Mouse (Mus musculus) lung, postnatal 0 days (tissue): ENCODE results near the gene Ust. TPM values are rescaled to one million over a fixed set of nuclear protein-coding genes. Genes with fewer than 3 reads are reported as not detected.

Experiments
- ATAC-seq: fragments of 200-750 bp; cut with Nextera tagmentation; 2 replicates; pipeline ENCODE4 v1.8.0; 2017; ENCODE audit warnings: moderate library complexity
- DNase-seq: peaks from one replicate; pipeline ENCODE4 v3.0.0-alpha.2; 2016; ENCODE audit warnings: low spot score
- H3K27ac ChIP-seq: fragments of 300-500 bp; sonication (generic); 2 replicates; pipeline ENCODE4 v1.5.1; 2014; ENCODE audit warnings: antibody characterized with exemption, mild to moderate bottlenecking, low read length, mixed read lengths
- H3K27me3 ChIP-seq: fragments of 300-500 bp; sonication (generic); replicated peaks from 2 replicates; pipeline ENCODE4 v1.6.1; 2014; ENCODE audit warnings: low read length, mixed read lengths; ENCODE audit not compliant: insufficient read depth
- H3K36me3 ChIP-seq: fragments of 300-500 bp; sonication (generic); 2 replicates; pipeline ENCODE4 v1.6.1; 2014; ENCODE audit warnings: low read length, mixed read lengths; ENCODE audit not compliant: insufficient read depth
- H3K4me1 ChIP-seq: fragments of 300-500 bp; sonication (generic); 2 replicates; pipeline ENCODE4 v1.6.1; 2014; ENCODE audit warnings: antibody characterized with exemption, low read depth, low read length, mixed read lengths; ENCODE audit not compliant: insufficient read depth
- H3K4me2 ChIP-seq: fragments of 300-500 bp; sonication (generic); replicated peaks from 2 replicates; pipeline ENCODE4 v1.6.1; 2014; ENCODE audit warnings: low read depth, mild to moderate bottlenecking, low read length, moderate library complexity, mixed read lengths
- H3K4me3 ChIP-seq: fragments of 300-500 bp; sonication (generic); 2 replicates; pipeline ENCODE4 v1.5.1; 2014; ENCODE audit warnings: low read depth, low read length
- H3K9ac ChIP-seq: fragments of 300-500 bp; sonication (generic); replicated peaks from 2 replicates; pipeline ENCODE4 v1.6.1; 2014; ENCODE audit warnings: low read depth, mild to moderate bottlenecking
- H3K9me3 ChIP-seq: fragments of 300-500 bp; sonication (generic); 2 replicates; pipeline ENCODE4 v1.6.1; 2016; ENCODE audit warnings: low read length, mixed read lengths
- CTCF ChIP-seq: IDR thresholded peaks from 2 replicates; pipeline ENCODE4 v1.5.1; 2016; ENCODE audit warnings: antibody characterized with exemption, mild to moderate bottlenecking
- EP300 ChIP-seq: IDR thresholded peaks from 2 replicates; pipeline ENCODE4 v1.6.1; 2016; ENCODE audit warnings: antibody characterized with exemption, mild to moderate bottlenecking, control low read depth
- WGBS: fragments of 180-500 bp; shearing (Covaris S2); extraction: QIAGEN DNeasy Blood & Tissue Kit; methylation state at CpG from one replicate; pipeline ENCODE4 v1.1.7; 2014; 5-methylcytosine and 5-hydroxymethylcytosine counted together
- polyA plus RNA-seq: library from polyadenylated mRNA; unstranded; fragments of >200 nt; fragmentation: Nextera tagmentation; extraction: Ambion mirVana; gene quantifications from 2 replicates; pipeline ENCODE4 v1.2.1, GENCODE M21; 2015

Ust gene
- polyA plus RNA-seq, 1 experiment from 2014 or later = 6.3 TPM

DNA sequence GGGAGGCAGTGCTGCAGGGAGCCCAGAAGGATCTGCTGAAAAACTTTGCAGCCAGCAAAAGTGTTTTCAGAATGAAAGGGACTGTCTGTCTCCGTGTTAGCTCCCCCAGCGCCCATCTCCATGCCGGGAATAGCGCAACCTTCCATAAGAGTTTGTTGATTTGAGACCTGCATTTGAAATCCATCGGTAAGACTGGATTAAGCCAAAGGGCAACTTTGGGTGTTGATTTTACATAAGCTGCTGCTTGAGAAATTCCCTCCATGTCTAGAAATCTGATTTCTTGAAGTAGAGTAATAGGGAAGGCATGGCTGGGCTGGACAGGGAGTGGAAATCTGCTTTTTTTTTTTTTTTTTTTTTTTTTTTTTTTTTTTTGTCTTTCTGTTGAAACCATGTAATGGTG is 306.9 kb downstream of the Ust start:
- Histone ChIP-seq H3K9me3 (no peaks in the 10 kb centered on the region), H3K27me3 (no peaks in the 10 kb centered on the region), H3K27ac (no peak overlapping the region), H3K36me3 (no peaks in the 10 kb centered on the region), H3K4me2 (no peak overlapping the region), H3K9ac (no peak overlapping the region), H3K4me1 (peaks cover 5% of the 10 kb centered on the region; the same call in 1 of the 2 replicates), H3K4me3 (no peak overlapping the region)
- ATAC-seq (no peak), DNase-seq (no peak)
- TF ChIP-seq CTCF (no peak), EP300 (no peak)
- WGBS = 74% methylated on average over 5 of the region's 5 CpGs

GRCm38 (mm10) chr10:8210366-8210765 is 308.3 kb downstream of the Ust start:
- WGBS = 82% methylated on average over 3 of the region's 3 CpGs
- H3K9ac ChIP-seq = no peak overlapping the region
- TF ChIP-seq CTCF (no peak), EP300 (no peak)
- H3K9me3 ChIP-seq = no peaks in the 10 kb centered on the region
- H3K27me3 ChIP-seq = no peaks in the 10 kb centered on the region
- H3K4me1 ChIP-seq = peaks cover 5% of the 10 kb centered on the region
- no peak overlapping the region for H3K4me3 ChIP-seq
- no peak for ATAC-seq
- no peak overlapping the region for H3K4me2 ChIP-seq
- no peaks in the 10 kb centered on the region for H3K36me3 ChIP-seq
- H3K27ac ChIP-seq = no peak overlapping the region
- DNase-seq = no peak

- Histone ChIP-seq H3K27me3 (no peaks in the 10 kb centered on the region), H3K4me3 (no peak overlapping the region), H3K27ac (no peak overlapping the region), H3K4me1 (no peaks in the 10 kb centered on the region; the same call in 1 of the 2 replicates), H3K9me3 (no peaks in the 10 kb centered on the region), H3K36me3 (no peaks in the 10 kb centered on the region), H3K9ac (no peak overlapping the region), H3K4me2 (no peak overlapping the region)
- no peak for DNase-seq
- ATAC-seq = no peak
- 92% methylated on average over 19 of the region's 19 CpGs for WGBS
- TF ChIP-seq EP300 (no peak), CTCF (no peak)
These were observed 311.3 kb downstream of the Ust start for GRCm38 (mm10) chr10:8207358-8207757.

GRCm38 (mm10) chr10:8203681-8204080 is 314.9 kb downstream of the Ust start:
- no peak overlapping the region for H3K4me2 ChIP-seq
- no peaks in the 10 kb centered on the region for H3K36me3 ChIP-seq
- no peak for ATAC-seq
- no peak overlapping the region for H3K9ac ChIP-seq
- TF ChIP-seq CTCF (no peak), EP300 (no peak)
- 75% methylated on average over 4 of the region's 4 CpGs for WGBS
- H3K9me3 ChIP-seq = no peaks in the 10 kb centered on the region
- no peaks in the 10 kb centered on the region for H3K27me3 ChIP-seq
- H3K4me3 ChIP-seq = no peak overlapping the region
- DNase-seq = no peak
- no peaks in the 10 kb centered on the region; the same call in 1 of the 2 replicates for H3K4me1 ChIP-seq
- H3K27ac ChIP-seq = no peak overlapping the region

DNA sequence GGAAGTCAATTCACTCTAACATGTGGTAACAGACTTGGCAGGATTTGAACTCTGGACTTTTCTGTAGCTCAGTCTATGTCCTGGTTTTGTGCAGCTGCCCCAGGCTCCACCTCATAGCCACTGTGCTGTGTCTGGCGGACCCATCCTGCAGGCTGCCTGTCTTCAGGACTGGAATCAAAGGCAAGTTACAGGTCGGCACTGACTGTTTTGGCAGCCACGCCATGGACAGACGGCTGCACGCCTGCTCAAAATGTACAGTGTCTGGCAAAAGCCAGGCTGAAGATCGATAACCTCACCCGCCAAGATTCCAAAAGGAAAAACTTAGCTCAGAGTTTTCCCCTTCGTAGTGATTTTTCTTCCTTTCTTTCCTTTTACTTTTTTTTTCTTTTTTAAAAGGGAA is 318.8 kb downstream of the Ust start:
- H3K9ac ChIP-seq = no peak overlapping the region
- no peaks in the 10 kb centered on the region for H3K4me1 ChIP-seq
- H3K27me3 ChIP-seq = no peaks in the 10 kb centered on the region
- H3K36me3 ChIP-seq = no peaks in the 10 kb centered on the region
- WGBS = 59% methylated on average over 8 of the region's 8 CpGs
- TF ChIP-seq EP300 (no peak), CTCF (no peak)
- ATAC-seq (no peak), DNase-seq (no peak)
- H3K9me3 ChIP-seq = no peaks in the 10 kb centered on the region
- no peak overlapping the region for H3K27ac ChIP-seq
- no peak overlapping the region for H3K4me2 ChIP-seq
- H3K4me3 ChIP-seq = no peak overlapping the region

- H3K4me1 ChIP-seq = no peaks in the 10 kb centered on the region
- no peaks in the 10 kb centered on the region for H3K36me3 ChIP-seq
- no peak overlapping the region for H3K27ac ChIP-seq
- no peaks in the 10 kb centered on the region for H3K9me3 ChIP-seq
- H3K9ac ChIP-seq = no peak overlapping the region
- 91% methylated on average over 9 of the region's 9 CpGs for WGBS
- H3K4me3 ChIP-seq = no peak overlapping the region
- H3K27me3 ChIP-seq = no peaks in the 10 kb centered on the region
- TF ChIP-seq CTCF (no peak), EP300 (no peak)
- ATAC-seq (no peak), DNase-seq (no peak)
- H3K4me2 ChIP-seq = no peak overlapping the region
These were observed 319.4 kb downstream of the Ust start for GRCm38 (mm10) chr10:8199026-8199756.

- H3K9ac ChIP-seq = no peak overlapping the region
- H3K4me3 ChIP-seq = no peak overlapping the region
- no peaks in the 10 kb centered on the region for H3K9me3 ChIP-seq
- H3K27ac ChIP-seq = no peak overlapping the region
- no peaks in the 10 kb centered on the region for H3K27me3 ChIP-seq
- TF ChIP-seq CTCF (no peak), EP300 (no peak)
- 50% methylated on average over 2 of the region's 2 CpGs for WGBS
- no peaks in the 10 kb centered on the region for H3K36me3 ChIP-seq
- H3K4me2 ChIP-seq = no peak overlapping the region
- no peaks in the 10 kb centered on the region for H3K4me1 ChIP-seq
- ATAC-seq = no peak
- no peak for DNase-seq
These were observed 321.0 kb downstream of the Ust start for GRCm38 (mm10) chr10:8197661-8198060.
